Mouse (Mus musculus): ENCODE measurements around the gene Bcor.

- TF ChIP-seq HCFC1 (IDR thresholded peaks at IDR 0.05; ENCODE audit: borderline replicate concordance, insufficient read depth, low read length) (no peak), CHD2 (IDR thresholded peaks at IDR 0.05; ENCODE audit: low read depth, low read length) (no peak)
These were observed 4.9 kb downstream of the Bcor start for GRCm38 (mm10) chrX:12155068-12155840.
